Mouse (Mus musculus) right cerebral cortex, postnatal 14 days (tissue): Measurements from ENCODE around the gene Naa40.

Experiments
- DNase-seq: peaks from one replicate; pipeline ENCODE4 v3.0.0; 2022

Gene Naa40

DNA sequence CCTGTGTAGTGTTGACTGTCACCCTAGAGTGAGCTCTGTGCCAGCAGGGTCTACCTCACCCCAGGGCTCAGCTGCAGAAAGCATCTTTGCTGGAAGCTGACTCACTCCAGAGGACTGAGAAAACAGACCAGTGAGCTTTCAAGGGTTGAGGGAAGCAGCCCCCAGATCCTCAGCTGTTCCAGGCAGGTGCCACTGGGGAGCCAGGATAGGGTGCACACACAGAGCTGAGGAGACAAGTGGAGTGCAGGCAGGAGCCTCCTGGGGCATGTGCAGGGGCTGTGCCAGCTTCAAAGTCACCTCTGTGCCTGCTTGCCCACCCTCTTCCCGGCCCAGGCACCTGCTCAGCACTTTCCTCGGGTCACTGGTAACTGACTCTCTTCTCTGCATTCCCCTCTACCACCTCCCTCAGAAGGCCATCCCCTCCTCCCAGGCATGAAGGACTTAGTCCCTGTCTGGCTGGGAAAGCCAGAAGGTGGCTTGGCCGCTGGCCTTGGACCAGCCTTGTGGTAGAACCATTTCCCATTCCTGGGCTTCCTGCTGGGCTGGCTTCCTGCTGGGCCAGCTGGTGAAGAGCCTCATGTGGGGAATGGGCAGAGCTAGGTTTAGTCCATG, 62.0 kb downstream of the Naa40 start:
- no peak for DNase-seq

DNA sequence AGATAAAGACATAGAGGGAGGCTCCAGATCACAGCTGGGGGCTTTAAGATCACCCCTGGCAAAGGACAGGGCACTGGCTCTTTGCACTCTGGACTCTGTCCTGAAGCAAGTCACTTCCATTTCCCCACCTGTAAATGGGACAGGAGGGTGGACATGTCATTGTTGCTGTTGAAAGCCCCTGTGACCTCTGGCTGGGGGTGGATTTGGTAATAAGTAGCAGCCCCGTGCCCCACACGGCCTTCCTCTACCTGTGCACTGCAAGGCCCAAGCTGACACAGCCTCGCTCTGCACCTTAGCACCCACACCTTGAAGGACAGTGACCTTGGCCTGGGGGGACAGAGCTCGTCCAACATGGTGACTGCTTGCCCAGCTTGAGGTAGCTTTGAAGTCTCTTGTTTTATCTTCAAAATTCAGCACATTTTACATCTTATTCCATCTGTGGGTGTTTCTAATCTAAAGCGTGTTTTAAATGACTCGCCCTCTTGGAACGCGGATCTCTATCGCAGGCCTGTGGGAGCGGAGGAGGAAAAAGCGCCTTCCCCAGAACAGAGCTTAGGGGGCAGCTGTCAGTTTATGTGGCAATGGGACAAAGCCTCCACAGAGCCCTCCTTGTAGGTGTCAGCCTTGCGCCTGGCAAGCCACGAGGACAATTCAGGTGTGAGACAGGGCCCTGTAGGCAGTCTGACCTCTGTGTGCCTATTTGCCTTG, 63.0 kb downstream of the Naa40 start:
- DNase-seq, result no peak

DNA sequence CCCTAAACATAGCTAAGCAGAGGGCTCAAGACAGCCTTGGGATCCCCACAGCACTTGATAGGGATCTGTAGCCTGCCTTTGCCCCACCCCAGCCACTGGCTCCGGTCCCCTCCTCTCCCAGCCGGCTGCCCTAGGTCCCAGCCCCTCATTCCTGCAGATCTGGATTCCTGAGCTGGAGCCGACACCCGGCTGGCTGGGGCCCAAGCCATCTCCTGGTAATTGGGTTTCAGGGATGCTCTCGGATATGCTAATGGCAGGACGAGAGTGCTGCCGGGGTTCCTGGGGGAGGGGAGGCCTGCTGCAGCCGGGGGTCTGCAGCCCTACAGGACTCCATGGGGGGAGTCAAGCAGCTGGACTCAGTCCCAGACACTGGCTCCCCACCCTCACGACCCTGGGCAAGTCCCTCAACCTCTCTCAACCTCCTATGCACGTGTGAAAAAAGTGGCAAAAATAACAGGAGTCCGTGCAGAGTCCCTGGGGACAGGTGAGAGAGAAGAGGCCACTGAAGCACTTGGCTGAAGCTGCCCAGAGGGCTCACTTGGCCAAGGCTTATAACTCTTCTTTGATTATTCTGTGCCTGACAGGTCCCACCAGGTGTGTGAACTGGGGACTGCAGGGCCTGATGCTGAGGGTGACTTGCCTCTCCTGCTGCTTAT, 64.8 kb downstream of the Naa40 start:
- DNase-seq, result no peak
